Mouse (Mus musculus) hindbrain, postnatal 0 days (tissue): Measurements from ENCODE around the gene Edc4. TPM values are rescaled to one million over a fixed set of nuclear protein-coding genes. Genes with fewer than 3 reads are reported as not detected.

ENCODE experiments used
- ATAC-seq: fragments of 200-750 bp; cut with Nextera tagmentation; 2 replicates; pipeline ENCODE4 v1.8.0; 2017; ENCODE audit warnings: mild to moderate bottlenecking, moderate TSS enrichment, moderate library complexity
- DNase-seq: peaks from one replicate; pipeline ENCODE4 v3.0.0-alpha.2; 2015; ENCODE audit warnings: low spot score
- H3K27ac ChIP-seq: fragments of 300-500 bp; sonication (generic); 2 replicates; pipeline ENCODE4 v1.5.1; 2014; ENCODE audit warnings: mild to moderate bottlenecking
- H3K27me3 ChIP-seq: fragments of 300-500 bp; sonication (generic); 2 replicates; pipeline ENCODE4 v1.6.1; 2014; ENCODE audit warnings: low read length, mixed read lengths; ENCODE audit not compliant: insufficient read depth
- H3K36me3 ChIP-seq: fragments of 300-500 bp; sonication (generic); 2 replicates; pipeline ENCODE4 v1.6.1; 2014; ENCODE audit warnings: low read length, mixed read lengths; ENCODE audit not compliant: insufficient read depth
- H3K4me1 ChIP-seq: fragments of 300-500 bp; sonication (generic); 2 replicates; pipeline ENCODE4 v1.6.1; 2014; ENCODE audit warnings: antibody characterized with exemption, low read length, mixed read lengths; ENCODE audit not compliant: insufficient read depth
- H3K4me2 ChIP-seq: fragments of 300-500 bp; sonication (generic); 2 replicates; pipeline ENCODE4 v1.6.1; 2014; ENCODE audit warnings: low read depth, mild to moderate bottlenecking, low read length, moderate library complexity, mixed read lengths
- H3K4me3 ChIP-seq: fragments of 300-500 bp; sonication (generic); 2 replicates; pipeline ENCODE4 v1.5.1; 2014; ENCODE audit warnings: low read length
- H3K9ac ChIP-seq: fragments of 300-500 bp; sonication (generic); replicated peaks from 2 replicates; pipeline ENCODE4 v1.6.1; 2014; ENCODE audit warnings: mild to moderate bottlenecking, low read length, moderate library complexity, mixed read lengths
- H3K9me3 ChIP-seq: fragments of 300-500 bp; sonication (generic); 2 replicates; pipeline ENCODE4 v1.6.1; 2016; ENCODE audit warnings: low read length, mixed read lengths
- CTCF ChIP-seq: IDR thresholded peaks from 2 replicates; pipeline ENCODE4 v1.5.1; 2016; ENCODE audit warnings: antibody characterized with exemption, control low read depth, low read depth
- WGBS: fragments of 180-500 bp; shearing (Covaris S2); extraction: QIAGEN DNeasy Blood & Tissue Kit; methylation state at CpG from one replicate; pipeline ENCODE4 v1.1.7; 2014; 5-methylcytosine and 5-hydroxymethylcytosine counted together
- polyA plus RNA-seq: library from polyadenylated mRNA; unstranded; fragments of >200 nt; fragmentation: Nextera tagmentation; extraction: Ambion mirVana; gene quantifications from 2 replicates; pipeline ENCODE4 v1.2.1, GENCODE M21; 2015
- total RNA-seq: library from RNA; depleted of rRNA; stranded (reverse); fragments of >200 nt; gene quantifications from 2 replicates; pipeline ENCODE4 v1.2.3, GENCODE M21; 2014; rRNA removed

Gene Edc4
- total and polyA plus RNA-seq, 2 experiments from 2014 or later, result 41.7 to 113 TPM

- 1% methylated on average over 33 of the region's 33 CpGs for WGBS
- ATAC-seq, result peak; percentile 38
- Histone ChIP-seq H3K4me1 (no peaks in the 10 kb centered on the region), H3K27ac (peak overlapping the region; percentile 97), H3K9ac (peak overlapping the region; percentile 84), H3K4me3 (peak overlapping the region; percentile 69), H3K9me3 (no peaks in the 10 kb centered on the region), H3K36me3 (no peaks in the 10 kb centered on the region), H3K27me3 (no peaks in the 10 kb centered on the region), H3K4me2 (peak overlapping the region; percentile 97)
- TF ChIP-seq CTCF, result no peak
- peak; percentile 45 for DNase-seq
These were observed 57.0 kb downstream of the Edc4 start for GRCm38 (mm10) chr8:105937496-105938305.

- Histone ChIP-seq H3K9me3 (no peaks in the 10 kb centered on the region), H3K36me3 (no peaks in the 10 kb centered on the region), H3K4me3 (peak within 1 kb of the TSS; percentile 69), H3K27ac (peak within 1 kb of the TSS; percentile 97), H3K4me1 (no peaks in the 10 kb centered on the region), H3K27me3 (no peaks in the 10 kb centered on the region), H3K9ac (peak within 1 kb of the TSS; percentile 84), H3K4me2 (peak within 1 kb of the TSS; percentile 97)
- TF ChIP-seq CTCF, result peak; percentile 9; the same call in 1 of the 2 replicates
- ATAC-seq (no peak), DNase-seq (peak; percentile 42)
- 28% methylated on average over 4 of the region's 4 CpGs for WGBS
These were observed 57.6 kb downstream of the Edc4 start, which contains the start of gene Psmb10 for GRCm38 (mm10) chr8:105938306-105938669. TSS of gene Psmb10 (minus strand) at chr8:105938444.

GRCm38 (mm10) chr8:105942026-105942425 is 61.3 kb downstream of the Edc4 start:
- no peak for TF ChIP-seq CTCF
- no peak for ATAC-seq

GRCm38 (mm10) chr8:105942542-105942941 is 61.9 kb downstream of the Edc4 start:
- DNase-seq (no peak), ATAC-seq (no peak)
- Histone ChIP-seq H3K9ac (no peak overlapping the region), H3K4me2 (no peak overlapping the region), H3K36me3 (no peaks in the 10 kb centered on the region; the same call in 1 of the 2 replicates), H3K4me1 (no peaks in the 10 kb centered on the region), H3K4me3 (no peak overlapping the region), H3K9me3 (no peaks in the 10 kb centered on the region), H3K27me3 (no peaks in the 10 kb centered on the region), H3K27ac (peak overlapping the region; percentile 73; the same call in 1 of the 2 replicates)
- no peak for TF ChIP-seq CTCF
- WGBS, result 92% methylated on average over 5 of the region's 5 CpGs

More at GRCm38 (mm10) chr8:105942026-105942425, 61.3 kb downstream of the Edc4 start:
- Histone ChIP-seq H3K4me3 (no peak overlapping the region), H3K36me3 (no peaks in the 10 kb centered on the region; the same call in 1 of the 2 replicates), H3K27ac (no peak overlapping the region), H3K9me3 (no peaks in the 10 kb centered on the region), H3K4me1 (no peaks in the 10 kb centered on the region), H3K4me2 (no peak overlapping the region), H3K9ac (no peak overlapping the region), H3K27me3 (no peaks in the 10 kb centered on the region)
- 83% methylated on average over 11 of the region's 11 CpGs for WGBS
- DNase-seq, result no peak

- H3K4me1 ChIP-seq, result no peaks in the 10 kb centered on the region
- H3K36me3 ChIP-seq, result no peaks in the 10 kb centered on the region; the same call in 1 of the 2 replicates
- no peaks in the 10 kb centered on the region for H3K9me3 ChIP-seq
- no peaks in the 10 kb centered on the region for H3K27me3 ChIP-seq
- no peak within 1 kb of the TSS for H3K4me3 ChIP-seq
- H3K27ac ChIP-seq, result peak within 1 kb of the TSS; percentile 73
- H3K9ac ChIP-seq, result no peak within 1 kb of the TSS
- DNase-seq (peak; percentile 73), ATAC-seq (peak; percentile 88)
- no peak within 1 kb of the TSS for H3K4me2 ChIP-seq
- TF ChIP-seq CTCF, result no peak
- WGBS, result 28% methylated on average over 7 of the region's 8 CpGs
These were observed 62.6 kb downstream of the Edc4 start, which contains the start of gene Lcat for GRCm38 (mm10) chr8:105943321-105943739. TSS of gene Lcat (minus strand) at chr8:105943382.

Other genes starting within 250 kb of the Edc4 start
- 27.4 and 35.9 TPM in 2 replicates for gene Ctcf, start 244.3 kb upstream of the Edc4 start, total RNA-seq
- gene Ctcf, start 244.3 kb upstream of the Edc4 start, polyA plus RNA-seq, result 87.4 and 88.1 TPM in 2 replicates
- gene Agrp, start 243.5 kb upstream of the Edc4 start, total RNA-seq, result 2.1 TPM in 1 of 2 replicates, not detected in the other
- 1.3 and 1.4 TPM in 2 replicates for gene Agrp, start 243.5 kb upstream of the Edc4 start, polyA plus RNA-seq
- gene Carmil2, start 194.6 kb upstream of the Edc4 start, total RNA-seq, result 1.8 and 6.0 TPM in 2 replicates
- gene Carmil2, start 194.6 kb upstream of the Edc4 start, polyA plus RNA-seq, result 29.1 and 30.5 TPM in 2 replicates
- 25.8 and 39.3 TPM in 2 replicates for gene Acd, start 179.8 kb upstream of the Edc4 start, total RNA-seq
- gene Acd, start 179.8 kb upstream of the Edc4 start, polyA plus RNA-seq, result 82.1 and 88.2 TPM in 2 replicates
- gene Pard6a, start 179.7 kb upstream of the Edc4 start, total RNA-seq, result 67.6 and 84.6 TPM in 2 replicates
- 74.4 and 75.5 TPM in 2 replicates for gene Pard6a, start 179.7 kb upstream of the Edc4 start, polyA plus RNA-seq
- not detected in 2 replicates for gene 4933405L10Rik, start 173.2 kb upstream of the Edc4 start, total RNA-seq
- gene 4933405L10Rik, start 173.2 kb upstream of the Edc4 start, polyA plus RNA-seq, result 0.38 and 0.42 TPM in 2 replicates
- gene Enkd1, start 172.7 kb upstream of the Edc4 start, total RNA-seq, result 11.7 and 12.1 TPM in 2 replicates
- 17.3 and 18.5 TPM in 2 replicates for gene Enkd1, start 172.7 kb upstream of the Edc4 start, polyA plus RNA-seq
- gene Gfod2, start 122.2 kb upstream of the Edc4 start, total RNA-seq, result 53.1 and 56.3 TPM in 2 replicates
- gene Gfod2, start 122.2 kb upstream of the Edc4 start, polyA plus RNA-seq, result 53.7 and 53.8 TPM in 2 replicates
- gene Ranbp10, start 53.5 kb upstream of the Edc4 start, total RNA-seq, result 10.5 and 15.7 TPM in 2 replicates
- 6.3 and 7.2 TPM in 2 replicates for gene Ranbp10, start 53.5 kb upstream of the Edc4 start, polyA plus RNA-seq
- gene Tsnaxip1, start 53.1 kb upstream of the Edc4 start, total RNA-seq, result 0.36 and 0.37 TPM in 2 replicates
- 0.64 and 0.71 TPM in 2 replicates for gene Tsnaxip1, start 53.1 kb upstream of the Edc4 start, polyA plus RNA-seq
- gene Cenpt, start 27.6 kb upstream of the Edc4 start, total RNA-seq, result 40.9 and 45.3 TPM in 2 replicates
- 39.9 and 42.8 TPM in 2 replicates for gene Cenpt, start 27.6 kb upstream of the Edc4 start, polyA plus RNA-seq
- gene Thap11, start 25.7 kb upstream of the Edc4 start, total RNA-seq, result 86.9 and 112 TPM in 2 replicates
- 44.9 and 45.6 TPM in 2 replicates for gene Thap11, start 25.7 kb upstream of the Edc4 start, polyA plus RNA-seq
- 20.1 and 49.6 TPM in 2 replicates for gene Nutf2, start 20.3 kb upstream of the Edc4 start, total RNA-seq
- gene Nutf2, start 20.3 kb upstream of the Edc4 start, polyA plus RNA-seq, result 119 and 158 TPM in 2 replicates
- gene Nrn1l, start 12.7 kb downstream of the Edc4 start, total RNA-seq, result 0.75 and 3.3 TPM in 2 replicates
- gene Nrn1l, start 12.7 kb downstream of the Edc4 start, polyA plus RNA-seq, result 1.9 and 2.0 TPM in 2 replicates
- 30.0 and 32.3 TPM in 2 replicates for gene Pskh1, start 19.6 kb downstream of the Edc4 start, total RNA-seq
- 11.3 and 11.5 TPM in 2 replicates for gene Pskh1, start 19.6 kb downstream of the Edc4 start, polyA plus RNA-seq
- gene Ctrl, start 53.0 kb downstream of the Edc4 start, total RNA-seq, result 1.7 and 5.5 TPM in 2 replicates
- 3.1 and 3.3 TPM in 2 replicates for gene Ctrl, start 53.0 kb downstream of the Edc4 start, polyA plus RNA-seq
- gene Psmb10, start 57.6 kb downstream of the Edc4 start, total RNA-seq, result 67.3 and 75.1 TPM in 2 replicates
- 115 and 117 TPM in 2 replicates for gene Psmb10, start 57.6 kb downstream of the Edc4 start, polyA plus RNA-seq
- 24.7 and 26.5 TPM in 2 replicates for gene Lcat, start 62.5 kb downstream of the Edc4 start, total RNA-seq
- gene Lcat, start 62.5 kb downstream of the Edc4 start, polyA plus RNA-seq, result 13.0 and 16.8 TPM in 2 replicates
- gene Slc12a4, start 85.2 kb downstream of the Edc4 start, total RNA-seq, result 22.5 and 25.5 TPM in 2 replicates
- 16.3 and 16.9 TPM in 2 replicates for gene Slc12a4, start 85.2 kb downstream of the Edc4 start, polyA plus RNA-seq
- gene Dpep3, start 98.5 kb downstream of the Edc4 start, total RNA-seq, result not detected in 2 replicates
- gene Dpep3, start 98.5 kb downstream of the Edc4 start, polyA plus RNA-seq, result not detected in 2 replicates
- gene Dus2, start 110.5 kb downstream of the Edc4 start, total RNA-seq, result 9.3 and 15.4 TPM in 2 replicates
- 20.2 and 22.4 TPM in 2 replicates for gene Dus2, start 110.5 kb downstream of the Edc4 start, polyA plus RNA-seq
- not detected in 2 replicates for gene Dpep2nb, start 125.1 kb downstream of the Edc4 start, total RNA-seq
- gene Dpep2nb, start 125.1 kb downstream of the Edc4 start, polyA plus RNA-seq, result not detected in 2 replicates
- gene Ddx28, start 131.0 kb downstream of the Edc4 start, total RNA-seq, result 36.7 and 43.3 TPM in 2 replicates
- gene Ddx28, start 131.0 kb downstream of the Edc4 start, polyA plus RNA-seq, result 19.7 and 20.2 TPM in 2 replicates
- 14.0 and 24.0 TPM in 2 replicates for gene Nfatc3, start 178.0 kb downstream of the Edc4 start, total RNA-seq
- 2.8 and 2.9 TPM in 2 replicates for gene Nfatc3, start 178.0 kb downstream of the Edc4 start, polyA plus RNA-seq